Mouse (Mus musculus) embryonic fibroblast, embryonic 13.5 days (primary cell): ENCODE results near the gene Gcm1.

Source experiments
- CTCF ChIP-seq: IDR thresholded peaks from 2 replicates; pipeline ENCODE4 v1.5.1; 2011; ENCODE audit warnings: mild to moderate bottlenecking, control low read depth, low read length, moderate library complexity, borderline replicate concordance; ENCODE audit not compliant: insufficient read depth
- POLR2A ChIP-seq: IDR thresholded peaks from 2 replicates; pipeline ENCODE4 v1.6.1; 2011; ENCODE audit warnings: low read depth, mild to moderate bottlenecking, control low read depth, low read length, moderate library complexity

DNA sequence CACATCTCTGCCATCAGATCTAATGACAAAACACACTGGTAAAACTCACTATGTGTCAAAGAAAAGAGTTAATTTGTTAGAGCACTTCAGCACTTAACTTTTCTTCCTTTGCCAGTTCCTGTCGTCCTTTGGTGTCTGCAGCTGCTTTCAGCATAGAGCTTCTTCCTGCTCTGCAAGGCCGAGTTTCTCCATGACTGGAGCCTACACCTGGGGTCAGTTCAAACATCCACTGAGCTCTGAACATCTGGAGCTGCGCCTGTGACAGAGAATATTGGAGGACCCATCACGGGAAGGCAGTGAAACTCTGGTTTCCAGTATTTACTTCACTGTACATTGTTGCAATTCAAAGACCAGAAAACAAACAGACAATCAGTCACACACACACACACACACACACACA, 49.7 kb downstream of the Gcm1 start:
- TF ChIP-seq POLR2A (no peak), CTCF (no peak)
